Mouse (Mus musculus) T-cell, adult 66 days (primary cell): Measurements from ENCODE around the gene Dpysl5. TPM values are rescaled to one million over a fixed set of nuclear protein-coding genes. Genes with fewer than 3 reads are reported as not detected.

Experiments
- total RNA-seq, 2 experiments: library from RNA; stranded (reverse); gene quantifications; 3 replicates in 1 of 2; 4 replicates in 1 of 2; pipeline ENCODE4 v1.2.4; 2023

The Dpysl5 gene
- total RNA-seq: under 1 TPM; 0.35 to 0.59 TPM

GRCm38 (mm10) chr5:30711147-30712001 is at the start of gene Dpysl5:
Gene Dpysl5 (plus strand): TSS chr5:30711564.

DNA sequence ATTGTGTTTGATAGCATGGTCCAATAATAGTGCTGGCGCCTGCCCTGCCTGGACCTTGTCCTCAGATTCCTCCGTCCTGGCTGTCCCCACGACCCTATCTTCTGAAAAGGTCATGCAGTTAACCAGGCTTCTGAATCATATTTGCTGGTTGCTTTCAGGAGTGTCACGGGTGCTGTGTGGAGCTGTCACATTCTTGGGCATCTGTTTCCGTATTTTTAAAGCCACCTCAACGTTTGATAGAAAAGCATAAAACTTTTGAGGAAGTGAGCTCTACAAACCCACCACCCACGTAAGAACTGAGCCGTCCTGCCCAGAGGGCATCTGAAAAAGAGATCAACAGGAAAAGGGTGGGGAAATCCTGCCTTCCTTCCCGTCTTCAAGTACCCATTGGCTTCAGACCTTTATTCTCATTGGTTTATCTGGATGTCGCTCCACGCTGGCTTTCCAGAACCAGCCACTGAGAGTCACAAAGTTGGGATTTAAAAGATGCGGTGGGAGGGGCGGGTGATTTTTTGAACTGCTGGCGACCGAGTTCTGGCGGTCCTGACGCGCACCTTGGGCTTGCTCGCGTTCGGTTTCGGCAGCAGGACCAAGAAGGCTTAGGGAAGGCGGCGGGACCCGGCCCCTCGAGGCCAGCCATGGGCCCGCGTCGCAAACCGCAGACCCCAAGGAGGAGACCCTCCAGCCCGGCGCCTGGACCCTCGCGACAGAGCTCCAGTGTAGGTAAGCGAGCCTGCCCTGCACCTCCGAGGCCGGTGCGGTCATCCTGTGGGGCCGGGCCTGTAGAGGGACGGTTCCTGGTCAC is 44.8 kb upstream of the Dpysl5 start, which contains the start of gene Cenpa:
Cenpa (plus strand) TSS at position 387 of the 805 bp plus-strand sequence.

GRCm38 (mm10) chr5:30814424-30815119 is 103.2 kb downstream of the Dpysl5 start, which contains the start of gene Mapre3:
Gene Mapre3 (plus strand): TSS chr5:30814641.

Other genes starting within 250 kb of the Dpysl5 start
- gene Otof, start 249.6 kb upstream of the Dpysl5 start, total RNA-seq: under 1 TPM in 1 of 2 experiments, not detected in 1; 0.15 TPM
- not detected for gene 1700001C02Rik, start 245.5 kb upstream of the Dpysl5 start, total RNA-seq
- not detected for gene Cib4, start 165.7 kb upstream of the Dpysl5 start, total RNA-seq
- not detected for gene Kcnk3, start 123.4 kb upstream of the Dpysl5 start, total RNA-seq
- 10 to 100 TPM; 39.7 to 42.7 TPM for gene Slc35f6, start 63.6 kb upstream of the Dpysl5 start, total RNA-seq
- 100 to 1,000 TPM; 111 to 123 TPM for gene Cenpa, start 44.8 kb upstream of the Dpysl5 start, total RNA-seq
- gene Mapre3, start 103.1 kb downstream of the Dpysl5 start, total RNA-seq: 10 to 100 TPM in 1 of 2 experiments, 1 to 10 TPM in 1; 9.5 to 16.2 TPM
- gene Tmem214, start 156.4 kb downstream of the Dpysl5 start, total RNA-seq: 10 to 100 TPM; 40.7 to 42.2 TPM
- gene Agbl5, start 177.1 kb downstream of the Dpysl5 start, total RNA-seq: 10 to 100 TPM; 11.7 to 12.2 TPM
- gene Ost4, start 196.2 kb downstream of the Dpysl5 start, total RNA-seq: 100 to 1,000 TPM; 146 to 177 TPM
- 1 to 10 TPM; 3.5 to 4.3 TPM for gene Emilin1, start 201.8 kb downstream of the Dpysl5 start, total RNA-seq
- gene Khk, start 209.9 kb downstream of the Dpysl5 start, total RNA-seq: 10 to 100 TPM; 13.9 to 16.4 TPM
- gene Cgref1, start 234.0 kb downstream of the Dpysl5 start, total RNA-seq: not detected
- gene Preb, start 248.8 kb downstream of the Dpysl5 start, total RNA-seq: 100 to 1,000 TPM; 180 to 181 TPM